Mouse (Mus musculus) megakaryocyte, adult 5-6 weeks (primary cell): Measurements from ENCODE around the gene Nomo1. TPM values are rescaled to one million over a fixed set of nuclear protein-coding genes. Genes with fewer than 3 reads are reported as not detected.

Source experiments
- ATAC-seq: 2 replicates; pipeline ENCODE4 v1.8.0; 2016; ENCODE audit warnings: mild to moderate bottlenecking, inconsistent platforms; ENCODE audit not compliant: poor library complexity, severe bottlenecking
- total RNA-seq, 2 experiments: library from RNA; stranded (forward) in 1 of 2; stranded (reverse) in 1 of 2; fragments of 153-499, 151-499 nt in 1 of 2; fragments of 221-1000, 200-1000 nt in 1 of 2; gene quantifications; 2 replicates each; pipeline versions ENCODE4 v1.2.3 to v1.2.4; 2015 to 2017

Nomo1 gene
- total RNA-seq (2015) (11.9 and 12.5 TPM in 2 replicates), total RNA-seq (2017) (15.4 and 16.9 TPM in 2 replicates)

- peak; percentile 96 for ATAC-seq
Observed at GRCm38 (mm10) chr7:46033109-46033869, at the start of gene Nomo1. TSS of gene Nomo1 (plus strand) at chr7:46033698.

GRCm38 (mm10) chr7:45986893-45987292 is 46.6 kb upstream of the Nomo1 start:
- no peak for ATAC-seq

GRCm38 (mm10) chr7:45988344-45988743 is 45.2 kb upstream of the Nomo1 start:
- ATAC-seq, result no peak

GRCm38 (mm10) chr7:45992470-45992869 is 41.0 kb upstream of the Nomo1 start:
- peak; percentile 70 for ATAC-seq

GRCm38 (mm10) chr7:46000577-46000976 is 32.9 kb upstream of the Nomo1 start:
- ATAC-seq, result no peak

- no peak for ATAC-seq
Observed at GRCm38 (mm10) chr7:46002748-46003147, 30.8 kb upstream of the Nomo1 start.

GRCm38 (mm10) chr7:46009578-46009977 is 23.9 kb upstream of the Nomo1 start:
- ATAC-seq, result peak; percentile 59; the same call in 1 of the 2 replicates

GRCm38 (mm10) chr7:46012121-46012520 is 21.4 kb upstream of the Nomo1 start:
- ATAC-seq, result no peak

GRCm38 (mm10) chr7:46013266-46014010 is 20.1 kb upstream of the Nomo1 start:
- no peak for ATAC-seq

GRCm38 (mm10) chr7:46019594-46019993 is 13.9 kb upstream of the Nomo1 start:
- no peak for ATAC-seq

GRCm38 (mm10) chr7:46021951-46022350 is 11.5 kb upstream of the Nomo1 start:
- ATAC-seq, result no peak

- ATAC-seq, result no peak
Observed at GRCm38 (mm10) chr7:46025436-46025835, 8.1 kb upstream of the Nomo1 start.

GRCm38 (mm10) chr7:46028681-46029080 is 4.8 kb upstream of the Nomo1 start:
- ATAC-seq, result no peak

GRCm38 (mm10) chr7:46029299-46030144 is 4.0 kb upstream of the Nomo1 start:
- ATAC-seq, result no peak

- ATAC-seq, result no peak
Observed at GRCm38 (mm10) chr7:46030145-46030488, 3.4 kb upstream of the Nomo1 start, which contains the start of gene Abcc6. TSS of gene Abcc6 (minus strand) at chr7:46030302.

- ATAC-seq, result no peak
Observed at GRCm38 (mm10) chr7:46031075-46031474, 2.4 kb upstream of the Nomo1 start.

- ATAC-seq, result no peak
Observed at GRCm38 (mm10) chr7:46033870-46034337, 406 bp downstream of the Nomo1 start.

- no peak for ATAC-seq
Observed at GRCm38 (mm10) chr7:46034991-46035390, 1.5 kb downstream of the Nomo1 start.

GRCm38 (mm10) chr7:46035468-46035867 is 2.0 kb downstream of the Nomo1 start:
- ATAC-seq, result no peak

GRCm38 (mm10) chr7:46037433-46037832 is 3.9 kb downstream of the Nomo1 start:
- no peak for ATAC-seq

GRCm38 (mm10) chr7:46039873-46040272 is 6.4 kb downstream of the Nomo1 start:
- ATAC-seq, result no peak
